Mouse (Mus musculus) small intestine, adult 2 months (tissue): ENCODE results near the gene Eno2. TPM values are rescaled to one million over a fixed set of nuclear protein-coding genes. Genes with fewer than 3 reads are reported as not detected.

Experiments used
- H3K27ac ChIP-seq: fragments of 200-500 bp; 2 replicates; pipeline ENCODE4 v1.5.1; 2012; ENCODE audit warnings: low read depth, low read length, control low read depth, inconsistent platforms; ENCODE audit not compliant: insufficient read depth
- H3K27me3 ChIP-seq: fragments of 200-500 bp; 2 replicates; pipeline ENCODE4 v1.6.1; 2012; ENCODE audit warnings: mild to moderate bottlenecking, moderate library complexity, low read length, inconsistent platforms; ENCODE audit not compliant: control insufficient read depth, insufficient read depth
- H3K36me3 ChIP-seq: fragments of 200-500 bp; 2 replicates; pipeline ENCODE4 v1.6.1; 2012; ENCODE audit warnings: mild to moderate bottlenecking, low read length, control low read depth, inconsistent platforms; ENCODE audit not compliant: control insufficient read depth, insufficient read depth
- H3K4me1 ChIP-seq: fragments of 200-500 bp; 2 replicates; pipeline ENCODE4 v1.6.1; 2012; ENCODE audit warnings: low read length, inconsistent platforms, mixed read lengths; ENCODE audit not compliant: control insufficient read depth, insufficient read depth, insufficient read length
- H3K4me3 ChIP-seq: fragments of 200-500 bp; 2 replicates; pipeline ENCODE4 v1.5.1; 2012; ENCODE audit warnings: low read depth, mild to moderate bottlenecking, control low read depth, inconsistent platforms, low read length, moderate library complexity
- CTCF ChIP-seq: fragments of 200-500 bp; IDR thresholded peaks from 2 replicates; pipeline ENCODE4 v1.5.1; 2012; ENCODE audit warnings: low read depth, mild to moderate bottlenecking, control low read depth, inconsistent platforms, low read length, moderate library complexity, mixed read lengths; ENCODE audit not compliant: insufficient replicate concordance, insufficient read length; ENCODE audit errors: extremely low read depth
- POLR2A ChIP-seq: fragments of 200-500 bp; IDR thresholded peaks from 2 replicates; pipeline ENCODE4 v1.6.1; 2012; ENCODE audit warnings: low read depth, mild to moderate bottlenecking, control low read depth, inconsistent platforms, low read length, moderate library complexity
- WGBS: fragments of 180-500 bp; shearing (Covaris S2); methylation state at CpG from one replicate; pipeline ENCODE4 v1.1.7; 2018; 5-methylcytosine and 5-hydroxymethylcytosine counted together
- polyA plus RNA-seq: library from polyadenylated mRNA; depleted of rRNA; stranded (reverse); fragments of >200 nt; gene quantifications from 2 replicates; pipeline ENCODE4 v1.2.3, GENCODE M21; 2012

The Eno2 gene
- polyA plus RNA-seq, 1 experiment: 1.7 TPM

- TF ChIP-seq POLR2A (no peak), CTCF (no peak)
- H3K27ac ChIP-seq: no peak overlapping the region
- WGBS: 16% methylated on average over 10 of the region's 10 CpGs
- H3K4me1 ChIP-seq: peaks cover 6% of the 10 kb centered on the region; the same call in 1 of the 2 replicates
- H3K27me3 ChIP-seq: no peaks in the 10 kb centered on the region; the same call in 1 of the 2 replicates
- H3K36me3 ChIP-seq: no peaks in the 10 kb centered on the region
- peak overlapping the region; percentile 55 for H3K4me3 ChIP-seq
Observed at GRCm38 (mm10) chr6:124779984-124780416, 10.5 kb upstream of the Eno2 start.

GRCm38 (mm10) chr6:124779222-124779983 lies 9.9 kb upstream of the Eno2 start, which contains the start of gene Lrrc23:
Gene Lrrc23, minus strand, starts transcription at chr6:124779727.
- no peaks in the 10 kb centered on the region; the same call in 1 of the 2 replicates for H3K27me3 ChIP-seq
- no peaks in the 10 kb centered on the region for H3K36me3 ChIP-seq
- TF ChIP-seq CTCF: no peak
- TF ChIP-seq POLR2A: no peak
- WGBS: 2% methylated on average over 23 of the region's 23 CpGs
- peak within 1 kb of the TSS; percentile 55 for H3K4me3 ChIP-seq
- peaks cover 6% of the 10 kb centered on the region; the same call in 1 of the 2 replicates for H3K4me1 ChIP-seq
- H3K27ac ChIP-seq: no peak within 1 kb of the TSS

GRCm38 (mm10) chr6:124770511-124770910 lies 1.0 kb upstream of the Eno2 start:
- TF ChIP-seq CTCF: no peak
- TF ChIP-seq POLR2A: no peak
- Histone ChIP-seq H3K4me3 (no peak overlapping the region), H3K4me1 (0 out of 2 replicates have a peak, but pooled peaks cover 3% of the 10 kb centered on the region), H3K36me3 (no peaks in the 10 kb centered on the region), H3K27ac (no peak overlapping the region), H3K27me3 (peaks cover 13% of the 10 kb centered on the region)
- WGBS: 92% methylated on average over 15 of the region's 15 CpGs

- 83% methylated on average over 7 of the region's 7 CpGs for WGBS
- TF ChIP-seq POLR2A (no peak), CTCF (no peak)
Observed at GRCm38 (mm10) chr6:124770013-124770412, 540 bp upstream of the Eno2 start.

GRCm38 (mm10) chr6:124768704-124769044 lies 799 bp downstream of the Eno2 start:
- WGBS: 19% methylated on average over 9 of the region's 9 CpGs
- H3K36me3 ChIP-seq: no peaks in the 10 kb centered on the region
- H3K4me1 ChIP-seq: 0 out of 2 replicates have a peak, but pooled peaks cover 3% of the 10 kb centered on the region
- peaks cover 13% of the 10 kb centered on the region for H3K27me3 ChIP-seq
- TF ChIP-seq POLR2A: no peak
- TF ChIP-seq CTCF: no peak
- peak overlapping the region; percentile 68 for H3K4me3 ChIP-seq
- H3K27ac ChIP-seq: no peak overlapping the region

More at GRCm38 (mm10) chr6:124770013-124770412, 540 bp upstream of the Eno2 start:
- no peaks in the 10 kb centered on the region for H3K36me3 ChIP-seq
- H3K4me1 ChIP-seq: 0 out of 2 replicates have a peak, but pooled peaks cover 3% of the 10 kb centered on the region
- peaks cover 13% of the 10 kb centered on the region for H3K27me3 ChIP-seq
- H3K4me3 ChIP-seq: no peak overlapping the region
- no peak overlapping the region for H3K27ac ChIP-seq

GRCm38 (mm10) chr6:124767920-124768703 lies 1.4 kb downstream of the Eno2 start:
- 51% methylated on average over 19 of the region's 19 CpGs for WGBS
- TF ChIP-seq CTCF: no peak
- TF ChIP-seq POLR2A: no peak
- Histone ChIP-seq H3K27ac (no peak overlapping the region), H3K36me3 (no peaks in the 10 kb centered on the region), H3K4me1 (0 out of 2 replicates have a peak, but pooled peaks cover 3% of the 10 kb centered on the region), H3K4me3 (peak overlapping the region; percentile 68), H3K27me3 (peaks cover 13% of the 10 kb centered on the region)

GRCm38 (mm10) chr6:124767536-124767919 lies 1.9 kb downstream of the Eno2 start:
- H3K27ac ChIP-seq: no peak overlapping the region
- no peak for TF ChIP-seq POLR2A
- no peak for TF ChIP-seq CTCF
- H3K4me3 ChIP-seq: no peak overlapping the region
- H3K36me3 ChIP-seq: no peaks in the 10 kb centered on the region
- H3K27me3 ChIP-seq: peaks cover 13% of the 10 kb centered on the region
- WGBS: 78% methylated on average over 4 of the region's 4 CpGs
- H3K4me1 ChIP-seq: 0 out of 2 replicates have a peak, but pooled peaks cover 3% of the 10 kb centered on the region
